Mouse (Mus musculus) small intestine, adult 2 months (tissue): Measurements from ENCODE around the gene Dguok.

Experiments used
- CTCF ChIP-seq: fragments of 200-500 bp; IDR thresholded peaks from 2 replicates; pipeline ENCODE4 v1.5.1; 2012; ENCODE audit warnings: low read depth, mild to moderate bottlenecking, control low read depth, inconsistent platforms, low read length, moderate library complexity, mixed read lengths; ENCODE audit not compliant: insufficient replicate concordance, insufficient read length; ENCODE audit errors: extremely low read depth
- POLR2A ChIP-seq: fragments of 200-500 bp; IDR thresholded peaks from 2 replicates; pipeline ENCODE4 v1.6.1; 2012; ENCODE audit warnings: low read depth, mild to moderate bottlenecking, control low read depth, inconsistent platforms, low read length, moderate library complexity

DNA sequence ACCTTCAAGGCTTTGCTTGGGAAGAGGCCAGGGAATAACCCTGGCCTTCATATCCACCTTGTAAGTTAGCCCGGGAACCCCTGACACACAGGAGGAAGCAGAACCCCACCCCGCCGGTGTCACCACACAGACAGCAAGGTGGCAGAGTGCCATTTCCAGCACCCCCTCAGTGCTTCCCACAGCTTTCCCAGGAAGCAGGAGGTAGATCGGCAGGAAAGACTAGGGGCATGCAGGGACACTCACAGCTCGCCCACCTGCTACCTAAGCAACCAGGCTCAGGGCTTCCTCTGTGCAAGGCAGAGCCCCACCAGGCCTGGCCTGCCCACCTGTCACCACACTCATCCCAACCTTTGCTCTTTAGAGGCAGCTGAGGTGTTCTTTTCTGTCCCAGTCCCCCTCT is 67.0 kb downstream of the Dguok start:
- TF ChIP-seq POLR2A = no peak
- no peak for TF ChIP-seq CTCF
